Mouse (Mus musculus) lung, postnatal 4 days (tissue): ENCODE measurements around the gene Csnk2b.

Experiments
- DNase-seq, 2 experiments: peaks; one replicate each; pipeline ENCODE4 v3.0.0; 2021

Csnk2b gene

DNA sequence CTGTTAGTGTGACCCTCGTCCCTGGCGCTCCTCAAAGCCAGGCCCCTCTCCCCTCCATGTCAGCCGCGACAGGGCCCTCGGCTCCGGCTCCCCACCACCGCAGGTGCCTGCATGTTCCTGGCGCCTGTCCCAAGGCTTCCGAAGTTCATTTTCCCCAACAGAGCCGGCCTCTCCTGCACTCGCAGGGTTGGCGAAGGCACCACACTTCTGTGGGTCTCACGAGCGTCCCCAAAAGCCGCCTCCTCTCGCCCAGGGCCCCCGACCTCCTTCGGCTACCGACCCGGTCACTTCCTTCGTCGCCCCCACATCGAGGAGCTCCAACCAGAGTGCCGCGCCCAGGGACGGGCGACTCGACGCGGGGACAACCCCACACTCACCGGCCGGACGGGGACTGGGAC is 1.1 kb downstream of the Csnk2b start:
- DNase-seq = no peak

GRCm38 (mm10) chr17:35115046-35116019 is 6.5 kb downstream of the Csnk2b start, which contains the start of gene Ly6g5b:
Ly6g5b (minus strand) TSS chr17:35115428.
- DNase-seq = peak; percentile 50 to 51

- no peak for DNase-seq
Measured at GRCm38 (mm10) chr17:35111774-35112173, 10.1 kb downstream of the Csnk2b start.

GRCm38 (mm10) chr17:35108097-35108496 is 13.8 kb downstream of the Csnk2b start, which contains the start of gene Ly6g5c:
Ly6g5c (plus strand) TSS chr17:35108279.
- no peak for DNase-seq

- DNase-seq = no peak
Measured at GRCm38 (mm10) chr17:35106522-35106921, 15.3 kb downstream of the Csnk2b start.

DNA sequence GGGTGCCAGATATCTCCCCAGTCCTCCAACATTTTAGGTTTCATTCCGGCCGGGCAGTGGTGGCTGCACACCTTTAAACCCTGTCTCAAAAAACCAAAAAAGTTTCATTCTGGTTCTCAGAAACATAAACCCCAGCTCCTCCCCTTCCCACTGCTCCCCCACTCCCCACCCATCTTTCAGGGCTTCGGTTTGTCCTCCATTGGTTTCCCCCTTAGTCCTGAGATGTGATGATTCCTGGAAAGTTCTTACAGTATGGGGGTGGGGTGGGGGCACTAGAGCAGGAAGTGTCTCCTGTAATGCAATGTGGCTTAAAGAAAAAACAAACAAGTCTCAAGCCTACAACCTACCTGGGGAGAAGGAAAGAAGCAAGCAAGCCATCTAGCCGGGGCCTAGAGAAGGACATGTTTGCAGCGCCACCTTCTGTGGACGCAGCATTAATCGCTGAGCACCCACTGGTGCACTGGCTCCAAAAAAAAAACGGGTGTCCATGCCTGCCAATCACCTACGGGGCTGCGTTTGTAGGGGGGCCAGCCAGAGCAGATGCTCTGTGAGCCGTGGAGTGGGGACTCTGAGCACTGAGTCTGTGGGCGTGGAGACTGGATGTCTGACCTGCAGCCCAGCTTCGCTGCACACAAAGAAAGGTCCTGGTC is 16.0 kb downstream of the Csnk2b start:
- peak; percentile 50 to 52 for DNase-seq

- DNase-seq = no peak
Measured at GRCm38 (mm10) chr17:35104754-35105153, 17.1 kb downstream of the Csnk2b start.

- no peak for DNase-seq
Measured at GRCm38 (mm10) chr17:35104079-35104478, 17.8 kb downstream of the Csnk2b start.

- DNase-seq = no peak
Measured at GRCm38 (mm10) chr17:35103221-35103690, 18.6 kb downstream of the Csnk2b start.

DNA sequence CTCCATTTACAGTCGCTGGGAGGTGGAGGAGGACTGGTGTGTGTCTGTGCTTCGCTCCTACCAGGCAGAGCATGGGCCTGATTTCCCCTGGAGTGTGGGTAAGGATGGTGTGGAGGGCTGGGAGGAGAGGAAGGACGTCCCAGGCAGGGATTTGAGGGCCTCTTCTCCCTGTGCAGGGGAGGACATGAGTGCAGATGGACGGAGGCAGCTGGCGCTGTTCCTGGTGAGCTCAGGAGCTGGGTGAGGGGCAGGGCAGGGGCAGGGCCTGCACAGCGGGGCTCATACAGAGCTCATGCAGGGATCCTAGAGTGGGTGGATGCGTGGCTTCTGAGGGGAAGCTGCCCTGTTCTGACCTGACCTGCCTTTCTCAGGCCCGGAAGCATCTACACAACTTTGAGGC is 19.6 kb downstream of the Csnk2b start:
- DNase-seq = no peak

DNA sequence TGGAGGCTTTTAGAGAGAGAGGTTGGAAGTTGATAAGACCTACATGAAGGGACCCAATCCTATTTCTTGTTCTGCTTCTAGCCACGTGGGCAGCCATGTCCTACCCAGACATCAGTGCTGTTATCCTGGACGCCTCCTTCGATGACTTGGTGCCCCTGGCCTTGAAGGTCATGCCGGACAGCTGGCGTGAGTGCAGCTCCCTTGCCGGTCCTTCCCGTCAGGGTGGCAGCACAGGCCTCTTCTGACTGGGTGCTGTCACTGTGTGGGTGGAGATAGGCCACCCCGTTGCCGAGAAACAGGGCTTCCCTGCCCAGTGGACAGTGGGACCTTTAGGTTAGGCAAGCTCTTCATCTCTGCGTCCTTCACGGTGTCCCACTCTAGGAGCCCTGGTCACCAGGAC is 20.7 kb downstream of the Csnk2b start:
- DNase-seq = no peak

- DNase-seq = no peak
Measured at GRCm38 (mm10) chr17:35100196-35100765, 21.6 kb downstream of the Csnk2b start.

DNA sequence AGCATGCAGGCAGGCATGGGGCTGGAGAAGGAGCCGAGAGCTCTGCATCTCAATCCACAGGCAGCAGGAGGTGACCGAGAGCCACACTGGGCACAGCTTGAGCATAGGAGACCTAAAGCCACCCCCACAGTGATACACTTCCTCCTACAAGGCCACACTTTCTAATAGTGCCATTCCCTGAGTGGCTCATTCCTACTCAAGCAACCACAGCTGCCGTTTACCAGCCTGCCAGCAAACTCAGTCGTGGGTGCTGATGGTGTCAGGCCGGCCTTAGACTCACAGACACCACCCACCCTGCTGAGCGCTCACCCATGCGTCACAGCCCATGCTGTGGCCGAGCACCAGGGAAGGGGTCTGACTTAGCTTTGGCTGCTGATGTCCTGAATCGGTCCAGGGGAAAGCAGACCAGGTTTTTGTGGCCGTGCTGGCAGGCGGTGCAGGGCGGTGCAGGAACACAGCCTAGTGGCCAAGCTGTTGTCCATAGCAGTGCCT is 24.6 kb downstream of the Csnk2b start:
- peak; percentile 20 to 39 for DNase-seq

- no peak for DNase-seq
Measured at GRCm38 (mm10) chr17:35096597-35096996, 25.3 kb downstream of the Csnk2b start.

DNA sequence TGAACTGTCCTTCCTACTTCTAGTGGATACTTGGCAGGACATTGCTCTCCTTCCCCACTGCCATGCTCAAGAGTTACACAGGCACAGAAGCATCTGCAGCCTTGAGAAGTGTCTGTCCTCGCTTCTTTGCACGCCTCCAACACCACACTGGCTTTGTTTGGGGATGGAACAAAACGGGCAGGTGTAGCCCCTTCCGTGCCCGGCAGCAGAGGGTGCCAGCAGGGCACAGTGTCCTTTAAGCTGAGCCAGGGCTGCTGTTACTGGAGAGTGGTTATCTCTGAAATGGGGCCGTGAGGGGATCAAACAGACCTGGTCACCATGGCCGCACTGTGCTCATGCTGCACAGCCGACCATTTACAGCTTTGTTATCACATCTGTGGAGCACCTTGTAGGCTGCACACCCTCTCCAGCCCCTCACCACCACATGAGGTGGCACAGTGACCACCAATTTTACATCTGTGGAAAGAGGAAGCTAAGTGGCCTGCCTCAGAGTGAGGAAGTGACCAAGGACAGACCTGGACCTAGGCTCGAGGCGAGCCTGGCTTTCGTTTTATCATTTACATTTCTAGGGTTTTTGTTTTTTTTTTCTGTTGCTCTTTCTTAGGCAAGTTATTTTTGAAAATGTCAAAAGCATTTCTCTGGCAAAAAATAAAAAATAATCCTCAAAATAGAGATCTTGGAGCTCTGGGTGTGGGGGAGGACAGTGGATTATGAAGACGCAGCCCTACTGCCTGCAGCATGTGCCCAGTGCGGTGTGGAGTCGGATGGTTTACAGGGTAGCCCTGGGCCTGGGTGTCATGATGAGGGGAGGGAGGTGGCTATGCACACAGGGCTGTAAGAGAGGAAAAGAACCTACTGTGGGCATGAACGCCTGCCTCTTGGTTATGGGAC is 27.1 kb downstream of the Csnk2b start:
- no peak for DNase-seq

DNA sequence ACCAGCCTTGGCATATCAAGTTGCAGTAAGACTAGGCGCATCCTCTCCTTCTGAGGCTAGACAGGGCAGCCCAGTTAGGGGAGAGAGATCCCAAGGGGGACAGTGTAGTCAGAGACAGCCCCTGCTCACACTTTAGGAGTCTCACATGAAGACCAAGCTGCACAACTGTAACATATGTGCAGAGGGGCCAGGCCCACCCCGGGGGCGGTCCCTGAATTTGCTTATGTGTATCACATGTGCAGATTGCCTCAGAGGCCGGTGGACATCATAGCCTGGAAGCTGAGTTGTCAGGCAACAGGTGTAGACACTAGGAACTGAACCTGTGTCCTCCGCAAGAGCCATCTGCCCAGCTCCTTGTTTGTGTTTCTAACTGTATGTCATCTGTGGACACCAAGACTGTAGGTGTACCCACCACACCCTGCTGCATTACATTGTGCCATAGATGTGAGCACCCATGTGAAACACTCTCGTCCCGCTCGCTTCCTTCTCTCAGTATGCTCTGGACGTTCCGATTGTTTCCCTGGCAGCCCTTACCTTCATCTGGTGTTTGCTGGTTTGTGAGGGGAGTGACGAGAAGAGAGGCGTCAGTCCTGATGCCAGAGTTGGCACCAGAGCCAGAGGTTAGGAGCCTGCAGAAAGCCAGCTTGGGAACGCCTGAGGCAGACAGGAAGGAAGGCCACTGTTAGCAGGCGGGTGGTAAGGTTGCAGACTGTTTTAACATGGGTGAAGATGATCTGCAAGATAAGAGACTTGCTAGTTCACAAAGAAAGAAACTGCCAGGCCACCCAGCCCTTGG is 29.3 kb downstream of the Csnk2b start:
- DNase-seq = peak in 1 of 2 experiments; percentile 55

- no peak for DNase-seq
Measured at GRCm38 (mm10) chr17:35090166-35090932, 31.5 kb downstream of the Csnk2b start.

- peak; percentile 96 to 97 for DNase-seq
Measured at GRCm38 (mm10) chr17:35088825-35089644, 32.8 kb downstream of the Csnk2b start, which contains the start of gene Abhd16a. Abhd16a (plus strand) TSS chr17:35089263.

GRCm38 (mm10) chr17:35088151-35088550 is 33.7 kb downstream of the Csnk2b start:
- DNase-seq = no peak
